Mouse (Mus musculus): ENCODE measurements around the gene Caskin1.

Gene Caskin1

GRCm38 (mm10) chr17:24472512-24472911 lies 15.9 kb upstream of the Caskin1 start:
- no peak for DNase-seq

GRCm38 (mm10) chr17:24473612-24474275 lies 14.7 kb upstream of the Caskin1 start, which contains the start of gene Bricd5:
TSS of gene Bricd5 (plus strand) at chr17:24473884.
- no peak for DNase-seq

DNA sequence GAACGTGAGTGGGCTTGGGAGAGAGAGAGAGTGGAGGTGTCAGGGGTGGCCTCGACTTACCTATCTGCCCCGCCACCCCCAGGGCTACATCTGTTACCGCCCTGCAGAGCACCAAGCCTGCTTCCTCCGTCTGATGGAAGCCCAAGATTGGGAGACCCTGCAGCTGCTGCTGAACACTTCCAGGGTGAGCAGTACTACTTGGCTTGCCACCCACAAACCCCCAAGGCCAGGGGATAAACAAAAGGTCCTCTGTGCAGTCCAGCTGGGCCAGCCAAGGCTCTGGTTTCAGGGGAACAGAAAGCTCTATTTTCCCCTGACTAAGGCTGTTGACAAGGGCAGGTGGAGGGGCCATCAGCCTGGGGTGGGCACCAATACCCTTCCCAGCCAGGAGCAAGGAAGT lies 13.8 kb upstream of the Caskin1 start:
- no peak for DNase-seq

GRCm38 (mm10) chr17:24475586-24475985 lies 12.8 kb upstream of the Caskin1 start:
- no peak for DNase-seq

DNA sequence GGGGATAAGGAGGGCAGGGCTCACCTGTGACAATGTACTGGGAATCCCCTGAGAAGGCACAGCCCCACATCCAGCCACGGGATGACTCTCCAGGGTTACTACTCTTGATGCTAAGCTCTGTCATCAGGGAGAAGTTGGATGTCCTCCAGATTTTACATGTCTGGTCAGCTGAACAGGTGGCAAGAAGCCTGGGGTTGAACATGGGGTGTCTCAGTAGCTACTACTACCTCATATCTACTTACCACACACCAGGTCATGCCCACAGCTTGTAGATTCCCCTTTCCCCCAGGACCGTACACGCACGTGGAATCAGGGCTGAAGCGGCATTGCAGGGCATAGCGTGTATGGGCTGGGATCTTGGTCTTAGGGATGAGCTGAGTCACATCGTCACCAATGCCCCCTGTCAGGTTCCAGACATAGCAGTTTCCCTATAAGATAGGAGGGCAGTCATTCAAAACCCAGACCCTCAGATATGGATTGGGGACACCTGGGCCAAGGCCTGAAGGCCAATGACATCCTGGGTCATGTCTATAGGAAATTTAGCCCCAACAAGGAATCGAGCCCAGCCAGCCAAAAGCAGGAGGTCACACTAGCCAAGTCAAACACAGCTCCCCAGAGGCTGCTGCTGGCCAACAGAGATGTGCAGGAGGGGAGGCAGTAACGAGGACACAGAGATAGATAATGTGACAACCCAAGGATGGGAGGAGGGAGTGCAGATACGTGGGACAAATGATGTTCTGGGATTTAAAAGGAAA lies 12.2 kb upstream of the Caskin1 start:
- DNase-seq = no peak

DNA sequence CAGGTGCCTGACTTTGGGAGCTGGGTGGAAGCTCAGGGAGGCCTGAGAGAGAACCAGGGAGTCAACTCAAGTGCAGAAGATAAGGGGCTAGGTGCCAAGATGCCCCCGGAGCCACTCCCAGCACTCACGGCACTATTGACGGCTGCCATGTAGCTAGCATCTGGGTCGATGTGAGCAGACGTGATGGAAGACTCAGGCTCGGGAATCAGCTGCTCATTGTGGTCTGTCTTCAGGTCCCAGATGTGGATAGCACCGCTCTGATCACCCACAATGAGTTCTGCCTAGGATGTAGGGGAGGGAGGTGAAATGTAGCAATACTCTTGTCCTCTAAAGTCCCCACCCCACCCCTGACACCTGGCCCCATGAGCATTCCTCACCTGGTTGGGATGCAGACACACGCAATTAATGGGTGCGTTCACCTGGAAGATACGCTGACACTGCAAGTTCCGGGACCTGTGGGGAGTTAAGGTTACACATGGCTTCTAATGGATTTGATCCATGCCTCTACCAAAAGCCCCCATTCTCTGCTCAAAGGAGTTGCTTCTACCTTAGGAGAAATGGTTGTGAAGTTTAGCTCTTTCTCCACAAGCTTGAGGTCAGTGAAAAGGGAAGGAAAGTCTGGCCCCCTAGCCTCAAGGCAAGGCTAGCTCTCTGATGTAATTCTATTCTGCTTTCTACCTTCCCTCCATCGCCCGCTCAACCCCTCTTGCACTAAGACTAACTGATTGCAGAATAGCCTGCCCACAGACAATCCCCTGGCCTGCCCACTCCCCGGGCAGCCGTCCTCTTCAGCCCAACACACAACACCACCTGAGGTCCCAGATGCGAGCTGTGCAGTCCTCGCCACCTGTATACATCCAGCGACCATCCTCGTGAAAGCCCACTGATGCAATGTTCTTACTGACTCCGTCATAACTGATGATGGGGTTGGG lies 11.1 kb upstream of the Caskin1 start:
- DNase-seq = no peak

GRCm38 (mm10) chr17:24477985-24478600 lies 10.3 kb upstream of the Caskin1 start:
- no peak for DNase-seq

DNA sequence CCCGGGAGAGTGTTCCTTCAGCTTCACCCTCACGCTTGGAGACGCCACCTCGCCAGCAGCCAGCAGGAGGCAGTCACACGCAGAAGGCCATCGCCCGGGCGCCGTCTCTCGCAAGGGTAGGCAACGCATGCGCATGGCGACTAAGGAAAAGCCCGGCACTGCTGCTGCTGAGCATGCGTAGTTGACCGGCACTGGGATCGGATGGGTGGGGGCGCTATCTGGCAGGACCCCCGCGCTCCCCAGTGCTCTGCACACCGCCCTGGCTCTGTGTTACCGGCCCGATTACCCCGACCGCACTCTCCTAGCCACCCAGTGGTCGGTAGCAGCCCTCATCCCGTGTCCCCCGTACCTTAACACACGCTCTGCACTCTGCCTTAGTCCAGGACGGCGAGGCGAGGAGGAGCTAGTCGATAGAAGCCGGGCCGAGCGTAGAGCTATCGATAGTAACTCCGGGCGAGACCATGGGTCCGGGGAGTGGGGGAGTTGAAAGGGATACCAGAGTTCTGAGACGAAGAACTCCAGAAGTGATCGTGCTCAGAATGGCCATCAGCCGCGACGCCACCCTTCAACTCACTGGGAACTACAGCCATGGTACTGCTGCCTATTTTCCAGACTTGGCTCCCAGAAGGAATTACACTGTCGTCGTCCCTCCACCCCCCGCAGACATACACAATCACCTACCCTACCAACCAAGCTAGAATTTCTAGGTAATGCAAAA lies 9.6 kb upstream of the Caskin1 start, which contains the start of gene Mlst8:
TSS of gene Mlst8 (minus strand) at position 416 of the 718 bp plus-strand sequence.
- DNase-seq = peak; percentile 97

GRCm38 (mm10) chr17:24479431-24479830 lies 9.0 kb upstream of the Caskin1 start:
- no peak for DNase-seq

- DNase-seq = no peak
Observed at GRCm38 (mm10) chr17:24480201-24480826, 8.1 kb upstream of the Caskin1 start.

GRCm38 (mm10) chr17:24481027-24481815 lies 7.2 kb upstream of the Caskin1 start:
- no peak for DNase-seq

- no peak for DNase-seq
Observed at GRCm38 (mm10) chr17:24483495-24483894, 4.9 kb upstream of the Caskin1 start.

- DNase-seq = peak; percentile 78
Observed at GRCm38 (mm10) chr17:24485090-24485860, 3.1 kb upstream of the Caskin1 start.

DNA sequence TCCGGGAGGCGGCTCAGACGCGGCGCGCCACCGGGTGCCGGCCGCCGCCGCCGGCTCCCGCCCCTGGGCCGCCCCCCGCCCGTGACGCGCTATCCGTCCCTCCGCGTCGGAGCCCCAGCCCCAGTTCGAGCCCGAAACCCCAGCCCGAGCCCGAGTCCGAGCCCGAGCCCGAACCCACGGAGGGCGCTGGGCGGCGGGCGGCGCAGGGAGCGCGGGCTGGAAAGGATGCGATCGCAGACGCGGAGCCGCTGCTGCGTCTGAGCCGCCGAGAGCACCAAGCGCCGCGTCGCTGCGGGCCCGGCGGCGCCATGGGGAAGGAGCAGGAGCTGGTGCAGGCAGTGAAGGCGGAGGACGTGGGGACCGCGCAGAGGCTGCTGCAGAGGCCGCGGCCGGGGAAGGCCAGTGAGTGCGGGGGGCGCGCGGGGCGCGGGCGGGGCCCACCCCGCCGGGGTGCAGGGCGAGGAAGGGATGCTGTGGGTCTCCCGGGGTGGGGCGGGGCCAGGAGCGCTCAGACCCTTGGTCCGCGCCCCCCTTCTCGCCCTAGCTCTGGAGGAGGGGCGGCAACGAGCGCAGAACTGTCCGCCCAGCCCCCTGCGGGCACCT lies 362 bp downstream of the Caskin1 start:
- DNase-seq = peak; percentile 61

DNA sequence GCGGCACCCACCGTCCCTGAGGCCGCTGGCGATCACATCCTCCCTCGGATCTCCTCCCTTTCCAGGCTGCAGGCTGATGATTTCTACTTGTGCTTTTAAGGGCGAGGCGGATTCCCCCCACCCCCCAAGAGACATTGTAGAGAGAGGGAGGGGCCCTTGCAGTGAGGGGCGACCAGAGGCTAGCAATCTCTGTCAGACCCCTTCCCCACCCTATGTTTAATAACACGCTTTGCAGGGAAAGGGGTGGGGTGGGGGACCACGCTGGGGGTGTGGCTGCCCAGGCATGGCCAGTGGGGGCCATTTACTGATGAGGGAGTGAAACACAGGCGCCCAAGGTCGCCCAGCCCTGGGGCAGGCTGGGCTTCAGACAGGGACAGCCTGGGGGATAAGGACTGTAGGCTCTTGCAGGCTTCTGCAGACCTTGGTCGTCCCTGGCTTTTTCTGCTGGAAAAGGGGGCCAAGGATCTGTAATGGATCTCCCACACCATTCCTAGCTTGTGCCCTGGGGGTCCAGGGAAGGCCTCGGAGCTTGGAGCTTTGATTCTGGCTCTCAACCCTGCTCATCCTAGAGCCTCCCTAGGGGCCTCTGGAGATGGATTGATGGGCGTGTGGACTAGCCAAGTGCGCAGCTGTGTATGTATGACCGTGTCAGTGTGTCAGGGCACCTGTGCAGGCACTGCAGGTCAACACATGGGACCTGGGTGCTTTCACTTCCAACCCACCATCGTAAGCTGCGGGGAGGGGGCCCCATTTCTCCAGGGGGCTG lies 1.0 kb downstream of the Caskin1 start:
- DNase-seq = peak; percentile 13

GRCm38 (mm10) chr17:24490399-24490798 lies 2.0 kb downstream of the Caskin1 start:
- DNase-seq = peak; percentile 56

- peak; percentile 62 for DNase-seq
Observed at GRCm38 (mm10) chr17:24494627-24495335, 6.4 kb downstream of the Caskin1 start.

DNA sequence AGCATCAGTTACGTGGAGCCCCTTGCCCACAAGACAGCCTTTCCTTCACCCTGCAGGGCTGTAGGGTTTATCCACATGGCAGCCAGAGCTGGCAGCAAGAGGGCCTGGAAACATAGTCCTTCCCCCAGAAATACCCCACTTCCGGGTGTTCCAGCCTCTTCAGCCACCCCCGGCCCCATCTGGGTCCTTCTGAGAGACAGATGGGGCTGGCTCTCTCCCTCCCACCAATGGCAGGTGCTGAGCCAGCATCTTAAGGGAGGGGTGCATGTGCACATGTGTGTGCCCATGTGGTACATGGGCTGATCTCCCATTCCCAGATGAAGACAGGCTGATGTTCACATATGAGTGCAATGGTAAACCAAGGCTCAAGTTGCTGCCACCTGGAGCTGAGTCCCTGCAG lies 7.0 kb downstream of the Caskin1 start:
- DNase-seq = peak; percentile 2

All from right cerebral cortex, postnatal 4 days (tissue).